Mouse (Mus musculus): ENCODE measurements around the gene Fstl3.

- TF ChIP-seq CTCF (IDR thresholded peaks at IDR 0.05; ENCODE audit: low read depth, low read length) (no peak), GATA1 (IDR thresholded peaks at IDR 0.05; ENCODE audit: borderline replicate concordance, low read length) (no peak), POLR2AphosphoS5 (IDR thresholded peaks at IDR 0.05; ENCODE audit: insufficient replicate concordance, low read depth, low read length) (no peak)
These were observed 22.1 kb upstream of the Fstl3 start, which contains the start of gene Fgf22 for GRCm38 (mm10) chr10:79754856-79755516.
